ENCODE assay signal across 8 mouse cellular contexts in genomic region chr2:129393524-129393923, GRCm38 (mm10). TPM values are rescaled to one million over a fixed set of nuclear protein-coding genes. Genes with fewer than 3 reads are reported as not detected.
A peak's percentile ranks its signal among the peaks of the same experiment; 100 is the strongest.
DNase-seq lines count a peak whose midpoint lies in the region; ATAC-seq and TF ChIP-seq lines count a peak whose summit lies in the region.

No protein-coding gene starts in this region.

- no peak for ATAC-seq in embryonic facial prominence, embryonic 11.5 days (replicated peaks; ENCODE audit: insufficient number of reproducible peaks, low FRiP score, low TSS enrichment, low read depth)
- ATAC-seq in neutrophil, adult 5-6 weeks (ENCODE audit: extremely low read depth, insufficient number of reproducible peaks, low FRiP score, poor library complexity, severe bottlenecking) = peak; percentile 76; the same call in 1 of the 2 replicates

- 27% methylated on average over 6 of the region's 6 CpGs for WGBS in heart, adult 2 months
- 39% methylated on average over 6 of the region's 6 CpGs for WGBS in thymus, adult 2 months
- 29% methylated on average over 6 of the region's 6 CpGs for WGBS in embryonic facial prominence, embryonic 11.5 days

- no peak overlapping the region for H3K27ac ChIP-seq in heart, adult 2 months
- no peak overlapping the region for H3K27ac ChIP-seq in thymus, adult 2 months (ENCODE audit: control insufficient read depth, insufficient read depth, low read length)
- H3K27ac ChIP-seq in embryonic facial prominence, embryonic 11.5 days (replicated peaks; ENCODE audit: low read depth, low read length) = no peak overlapping the region

- no peak for TF ChIP-seq POLR2A in heart, adult 2 months (IDR thresholded peaks at IDR 0.05; ENCODE audit: insufficient read depth, low read depth, low read length)
- TF ChIP-seq POLR2A in thymus, adult 2 months (IDR thresholded peaks at IDR 0.05; ENCODE audit: control insufficient read depth, extremely low read depth, insufficient read depth, low read length, poor library complexity) = no peak

- TF ChIP-seq CTCF in heart, adult 2 months (IDR thresholded peaks at IDR 0.05) = peak; percentile 66
- TF ChIP-seq CTCF in thymus, adult 2 months (IDR thresholded peaks at IDR 0.05; ENCODE audit: borderline replicate concordance, control insufficient read depth, extremely low read depth, insufficient read depth, low read length, poor library complexity) = no peak

- H3K9me3 ChIP-seq in embryonic facial prominence, embryonic 11.5 days (replicated peaks; ENCODE audit: control insufficient read depth, low read length) = no peaks in the 10 kb centered on the region

- TF ChIP-seq EP300 in heart, adult 2 months (IDR thresholded peaks at IDR 0.05; ENCODE audit: insufficient read depth, low read depth, low read length) = no peak

- no peaks in the 10 kb centered on the region for H3K79me2 ChIP-seq in heart, adult 2 months (replicated peaks; ENCODE audit: control insufficient read depth, insufficient read depth, low read length)

- no peak overlapping the region for H3K9ac ChIP-seq in heart, adult 2 months (ENCODE audit: low read depth, low read length)
- no peak overlapping the region for H3K9ac ChIP-seq in embryonic facial prominence, embryonic 11.5 days (replicated peaks; ENCODE audit: low read length)

- no peaks in the 10 kb centered on the region; the same call in 1 of the 2 replicates for H3K4me1 ChIP-seq in heart, adult 2 months (ENCODE audit: control insufficient read depth, insufficient read depth, low read length)
- H3K4me1 ChIP-seq in thymus, adult 2 months (replicated peaks; ENCODE audit: control insufficient read depth, insufficient read depth, low read length) = no peaks in the 10 kb centered on the region
- H3K4me1 ChIP-seq in embryonic facial prominence, embryonic 11.5 days (ENCODE audit: control insufficient read depth, insufficient read depth, low read length) = no peaks in the 10 kb centered on the region

- DNase-seq in heart, adult 2 months = peak in 1 of 2 experiments; percentile 19
- DNase-seq in heart, adult 8-10 months (ENCODE audit: low spot score) = no peak
- DNase-seq in thymus, adult 2 months = peak; percentile 9
- no peak for DNase-seq in thymus, adult 18-20 months
- DNase-seq in embryonic facial prominence, embryonic 11.5 days (ENCODE audit: low spot score) = peak; percentile 4
- no peak for DNase-seq in right cerebral cortex, postnatal 10 days (ENCODE audit: low spot score in 2 of 2)
- DNase-seq in frontal cortex, postnatal 36 days (ENCODE audit: low spot score in 2 of 2) = no peak

- H3K4me2 ChIP-seq in embryonic facial prominence, embryonic 11.5 days (ENCODE audit: low read depth, low read length) = no peak overlapping the region

- no peak overlapping the region for H3K4me3 ChIP-seq in heart, adult 2 months
- no peak overlapping the region for H3K4me3 ChIP-seq in thymus, adult 2 months (ENCODE audit: control insufficient read depth, insufficient read depth, low read length)
- no peak overlapping the region for H3K4me3 ChIP-seq in embryonic facial prominence, embryonic 11.5 days (ENCODE audit: low read depth, low read length)

- intact Hi-C loops in heart, adult 2 months (cut with DNase I) = loop anchor here (5.0 kb wide), 1 partner anchor 96 kb away; the partner anchor contains the start of gene Ckap2l

- H3K36me3 ChIP-seq in heart, adult 2 months (ENCODE audit: control insufficient read depth, insufficient read depth, low read length) = no peaks in the 10 kb centered on the region
- H3K36me3 ChIP-seq in thymus, adult 2 months (ENCODE audit: control insufficient read depth, insufficient read depth, low read length) = no peaks in the 10 kb centered on the region
- H3K36me3 ChIP-seq in embryonic facial prominence, embryonic 11.5 days (replicated peaks; ENCODE audit: control insufficient read depth, insufficient read depth, low read depth, low read length) = no peaks in the 10 kb centered on the region

- no peaks in the 10 kb centered on the region for H3K27me3 ChIP-seq in heart, adult 2 months (ENCODE audit: control insufficient read depth, insufficient read depth, low read length)
- no peaks in the 10 kb centered on the region for H3K27me3 ChIP-seq in thymus, adult 2 months (ENCODE audit: control insufficient read depth, insufficient read depth, low read length)
- H3K27me3 ChIP-seq in embryonic facial prominence, embryonic 11.5 days (ENCODE audit: control insufficient read depth, insufficient read depth, low read length) = no peaks in the 10 kb centered on the region

RNA-seq across cellular contexts. Expression of gene Il1b, which starts 22.6 kb away (rescaled TPM):
- under 1 TPM; 0.27 to 0.94 TPM for total RNA-seq in heart, adult 2 months (2021)
- polyA plus RNA-seq in heart, adult 2 months (2012; rRNA removed) = 0.86 and 1.3 TPM in 2 replicates
- total RNA-seq in heart, adult 8-10 months (2022) = 1 to 10 TPM in 2 of 4 experiments, under 1 TPM in 2; 0.47 to 1.9 (median 1.0) TPM
- 1.8 and 1.9 TPM in 2 replicates for polyA plus RNA-seq in thymus, adult 2 months (2012; rRNA removed)
- 0.22 TPM in 2 replicates for polyA plus RNA-seq in embryonic facial prominence, embryonic 11.5 days (2014; fragmentation: Nextera tagmentation; extraction: Ambion mirVana)
- 7,111 and 7,665 TPM in 2 replicates for total RNA-seq in neutrophil, adult 5-6 weeks (2017)

Comparison
In these comparisons a context has a peak if more than half of its experiments do, and no peak if none do; other contexts are left out.
1. DNase-seq: peak in thymus, adult 2 months (single experiment) and embryonic facial prominence, embryonic 11.5 days (single experiment); none in heart, adult 8-10 months (single experiment), thymus, adult 18-20 months (0 of 2), right cerebral cortex, postnatal 10 days (0 of 2) and frontal cortex, postnatal 36 days (0 of 2).
2. RNA of gene Il1b, which starts 22.6 kb away (total RNA-seq): 7,111 to 7,665 TPM in neutrophil, adult 5-6 weeks; 0.47 to 1.9 TPM in heart, adult 8-10 months and 0.27 to 0.94 TPM in heart, adult 2 months; every median in the first group is over 1,000 times any median in the second.